Mouse (Mus musculus): ENCODE measurements around the gene Srpk2.
"Not testable (repeated sequence)": the region's sequence is repeated elsewhere in the genome, so short reads cannot be mapped to it uniquely, and the experiment has no call there.

Gene Srpk2

DNA sequence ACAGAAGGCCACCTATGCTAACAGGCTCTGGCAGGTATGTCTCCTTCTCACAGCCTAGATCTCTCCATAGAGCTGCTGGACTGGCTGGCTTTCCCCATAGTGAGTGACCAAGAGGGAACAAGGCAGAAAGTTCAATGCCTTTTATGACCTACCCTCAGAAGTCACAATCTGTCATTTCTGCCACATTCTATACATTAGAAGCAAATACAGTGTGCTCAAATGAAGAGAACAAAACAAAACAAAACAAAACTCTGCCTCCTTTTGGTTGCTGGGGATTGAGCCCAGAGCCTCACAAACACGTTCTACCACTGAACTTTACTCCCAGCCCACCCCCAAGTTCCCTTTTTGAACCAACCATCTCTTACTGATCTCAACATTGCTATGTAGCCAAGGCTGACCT, at the start of gene Srpk2:
Gene Srpk2, minus strand, starts transcription at position 101 of the 400 bp plus-strand sequence.
- DNase-seq (ENCODE audit: extremely low spot score, low spot score) = no peak

DNA sequence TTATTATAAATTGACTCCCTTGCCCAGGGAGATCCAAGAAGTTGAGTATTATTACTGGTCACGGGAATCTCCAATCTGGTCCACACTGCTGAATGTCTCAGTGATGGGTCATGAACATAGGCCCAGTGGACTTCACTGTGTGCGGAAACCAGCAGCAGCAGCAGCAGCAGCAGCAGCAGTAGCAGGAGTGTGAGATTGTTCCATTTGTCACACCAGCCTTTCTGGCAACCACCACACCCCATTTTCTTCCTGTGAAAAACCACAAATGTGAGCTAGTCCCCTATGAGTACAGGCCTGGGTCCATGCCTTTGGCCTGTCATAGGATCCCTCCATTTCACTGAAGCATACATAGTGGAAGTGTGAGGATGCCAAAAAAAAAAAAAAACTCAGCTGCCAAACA, 37.5 kb upstream of the Srpk2 start:
- no peak for DNase-seq (ENCODE audit: extremely low spot score, low spot score)

DNA sequence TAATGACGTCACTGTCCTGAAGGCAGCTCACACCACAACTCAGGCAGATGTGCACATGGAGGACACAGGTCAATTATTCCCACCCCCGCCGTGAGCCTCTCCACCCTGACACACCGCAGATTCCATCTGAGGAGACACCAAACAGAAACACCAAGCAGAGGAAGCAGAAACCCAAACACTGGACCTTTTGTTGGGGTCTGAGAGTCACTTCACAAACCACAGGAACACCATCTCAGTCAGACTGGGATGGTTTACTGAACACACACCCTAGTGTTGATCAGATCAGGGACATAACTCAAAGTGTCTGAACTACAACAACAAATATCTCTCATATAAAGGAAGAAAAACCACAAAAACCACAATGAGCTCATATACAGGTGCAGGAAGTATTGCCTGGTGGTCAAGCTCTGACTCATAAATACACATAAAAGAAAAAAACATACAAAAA, 34.5 kb upstream of the Srpk2 start:
- no peak for DNase-seq (ENCODE audit: extremely low spot score, low spot score)

DNA sequence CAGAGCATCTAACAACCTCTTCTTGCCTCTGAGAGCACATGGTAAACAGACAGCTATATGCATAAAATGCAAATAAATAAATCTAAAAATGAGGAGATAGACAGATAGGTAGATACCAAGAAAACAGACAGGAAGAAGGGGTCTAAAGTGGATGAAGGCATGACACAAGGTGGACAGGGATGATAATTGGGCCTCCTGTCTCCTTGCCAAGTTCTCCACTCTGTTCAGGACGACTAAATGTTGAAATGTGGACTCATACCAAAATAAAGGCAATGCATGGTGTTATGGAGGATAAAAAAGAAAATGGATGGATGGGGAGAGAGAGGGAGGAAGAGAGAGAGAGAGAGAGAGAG, 33.7 kb upstream of the Srpk2 start:
- DNase-seq (ENCODE audit: extremely low spot score, low spot score) = no peak

DNA sequence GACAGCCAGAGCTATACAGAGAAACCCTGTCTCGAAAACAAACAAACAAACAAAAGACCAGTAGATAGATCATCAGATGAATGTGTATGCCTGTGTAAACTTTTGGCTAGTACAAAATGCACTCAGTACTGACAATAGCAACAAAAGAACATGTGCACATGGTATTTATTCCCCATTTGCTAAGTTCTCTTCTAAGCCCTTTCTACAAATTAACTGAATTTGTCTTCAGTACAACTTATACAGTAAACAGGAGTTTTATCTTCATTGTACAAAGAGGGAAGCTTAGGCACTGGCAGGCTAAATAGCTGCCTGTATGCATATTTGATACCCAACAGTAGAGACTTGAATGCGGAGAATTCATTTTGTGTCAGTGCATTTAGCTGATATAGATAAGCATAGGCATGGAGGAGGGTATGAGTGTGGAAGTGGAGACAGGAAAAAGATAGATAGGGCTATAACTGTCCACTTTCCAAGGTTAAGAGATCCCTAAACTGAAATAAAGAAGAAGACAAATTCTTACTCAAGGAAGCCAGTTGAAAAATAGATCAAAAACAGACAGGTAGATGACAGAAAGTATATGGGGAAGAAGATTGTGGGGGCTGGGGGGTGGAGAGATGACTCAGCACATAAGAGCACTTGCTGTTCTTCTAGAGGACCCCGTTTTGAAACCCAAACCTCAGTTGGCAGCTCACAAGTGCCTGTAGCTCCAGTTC, 33.2 kb upstream of the Srpk2 start:
- no peak for DNase-seq (ENCODE audit: extremely low spot score, low spot score)

DNA sequence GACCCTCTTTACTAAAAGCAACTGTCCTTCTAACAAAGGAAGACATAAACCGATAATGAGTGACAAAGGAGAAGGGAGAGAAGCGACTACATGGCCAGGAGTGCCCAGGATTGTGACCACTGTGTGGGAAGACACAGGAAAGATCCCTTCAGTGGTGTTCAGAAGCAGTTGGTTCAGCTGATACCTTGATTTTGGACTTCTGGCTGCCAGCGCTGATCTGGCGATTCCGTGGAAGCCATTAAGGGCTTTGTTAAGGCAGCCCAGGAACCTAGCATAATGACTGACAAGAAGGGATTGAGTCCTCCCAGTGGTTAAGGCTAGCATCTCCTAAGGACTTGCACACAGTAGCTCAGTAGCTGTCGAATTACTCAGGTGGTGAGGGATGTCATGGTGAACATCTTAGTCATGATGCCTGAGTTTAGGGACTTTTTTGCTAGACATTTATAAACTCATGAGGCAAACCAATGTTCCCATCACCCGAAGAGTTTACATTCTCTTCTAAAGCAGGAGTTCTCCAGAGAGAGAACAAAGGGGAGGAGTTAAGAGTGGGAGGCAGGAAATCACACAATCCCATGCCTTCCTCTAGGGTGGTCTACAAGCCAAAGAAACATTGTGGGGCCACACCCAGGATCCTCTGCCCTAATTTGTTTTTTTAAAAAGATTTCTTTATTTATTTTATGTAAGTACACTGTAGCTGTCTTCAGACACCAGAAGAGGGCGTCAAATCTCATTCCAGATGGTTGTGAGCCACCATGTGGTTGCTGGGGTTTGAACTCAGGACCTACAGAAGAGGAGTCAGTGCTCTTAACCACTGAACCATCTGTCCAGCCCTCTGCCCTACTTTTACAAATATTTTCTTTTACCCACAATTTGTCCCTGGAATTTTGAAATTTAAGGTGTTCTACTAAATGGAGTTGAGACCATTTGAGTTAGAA, 29.3 kb upstream of the Srpk2 start:
- DNase-seq (ENCODE audit: extremely low spot score, low spot score) = no peak

DNA sequence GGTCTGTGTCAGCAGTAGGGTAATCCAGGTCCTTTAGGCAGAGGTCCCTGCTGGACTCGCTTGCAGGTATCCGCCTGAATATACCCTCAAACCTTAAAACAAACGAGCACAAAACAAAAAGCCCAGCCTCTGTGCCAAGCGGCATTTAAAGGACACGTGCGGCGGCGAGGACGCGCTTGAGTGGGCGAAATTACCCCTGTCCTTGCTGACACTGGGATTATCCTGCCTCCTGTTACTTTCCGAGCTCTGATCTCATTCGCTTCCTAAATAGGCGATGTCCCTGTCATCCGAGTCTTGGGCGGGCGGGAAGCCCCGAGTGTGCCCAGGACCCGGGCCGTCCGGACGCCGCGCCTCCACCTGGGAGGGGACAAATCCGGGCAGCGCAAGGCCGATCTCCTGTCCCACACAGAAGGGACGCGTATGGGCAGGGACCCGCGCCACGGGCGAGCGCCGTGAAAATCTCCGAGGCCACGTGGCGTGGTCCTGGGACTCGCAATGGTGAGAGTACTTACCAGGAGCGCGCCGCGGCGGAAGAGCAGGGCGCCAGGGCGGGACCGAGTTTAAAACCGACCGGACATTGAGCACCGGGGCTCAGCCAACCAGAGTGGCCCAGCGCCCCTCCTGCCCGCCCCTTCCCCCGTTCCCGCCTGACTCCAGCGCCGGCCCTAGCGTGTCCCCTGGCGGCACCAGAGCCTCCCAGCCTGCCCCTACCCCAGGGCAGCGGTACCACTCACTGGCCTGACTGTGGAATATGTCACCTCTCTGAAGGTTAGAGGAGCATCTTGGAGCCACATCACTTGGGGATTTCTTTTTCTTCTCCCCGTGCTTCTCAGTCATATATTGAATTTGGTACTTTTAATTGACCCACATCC, 27.9 kb upstream of the Srpk2 start:
- peak; percentile 84 for DNase-seq (ENCODE audit: extremely low spot score, low spot score)

DNA sequence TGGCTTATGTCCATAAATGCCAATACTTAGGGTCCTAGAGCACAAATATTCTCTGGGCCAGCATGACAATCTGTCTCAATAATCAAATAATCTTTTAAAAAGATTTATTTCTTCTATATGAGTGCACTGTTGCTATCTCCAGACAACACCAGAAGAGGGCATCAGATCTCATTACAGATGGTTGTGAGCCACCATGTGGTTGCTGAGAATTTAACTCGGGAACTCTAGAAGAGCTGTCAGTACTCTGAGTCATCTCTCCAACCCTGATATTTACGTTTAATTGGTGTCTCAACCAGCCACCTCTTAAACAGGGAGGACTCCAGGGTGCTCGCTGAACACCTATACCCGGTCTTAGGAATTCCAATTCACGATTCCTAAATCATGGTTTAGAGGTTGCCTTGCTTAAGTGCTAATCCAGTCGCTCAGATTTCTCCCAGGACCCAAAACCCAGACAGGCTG, 27.3 kb upstream of the Srpk2 start:
- not testable (repeated sequence) for DNase-seq (ENCODE audit: extremely low spot score, low spot score)

DNA sequence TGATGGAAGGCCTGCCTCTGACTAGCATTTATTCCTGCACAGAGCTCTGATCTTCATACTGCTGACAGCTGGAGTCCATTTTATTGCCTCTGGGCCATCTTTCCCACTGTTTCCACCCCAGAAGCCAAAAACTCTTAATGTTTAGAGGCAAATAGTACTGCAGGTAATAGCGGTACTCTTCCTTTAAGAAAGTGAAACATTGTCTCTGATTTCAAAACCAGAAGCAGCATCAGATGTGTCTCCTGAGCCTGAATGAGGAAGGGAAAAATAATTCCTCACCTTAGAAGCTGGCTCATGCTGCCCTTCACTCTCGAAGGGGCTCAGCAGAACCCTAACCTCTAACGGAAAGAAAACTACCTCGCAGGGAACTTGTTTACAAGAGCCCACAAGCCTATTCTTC, 26.8 kb upstream of the Srpk2 start:
- no peak for DNase-seq (ENCODE audit: extremely low spot score, low spot score)

DNA sequence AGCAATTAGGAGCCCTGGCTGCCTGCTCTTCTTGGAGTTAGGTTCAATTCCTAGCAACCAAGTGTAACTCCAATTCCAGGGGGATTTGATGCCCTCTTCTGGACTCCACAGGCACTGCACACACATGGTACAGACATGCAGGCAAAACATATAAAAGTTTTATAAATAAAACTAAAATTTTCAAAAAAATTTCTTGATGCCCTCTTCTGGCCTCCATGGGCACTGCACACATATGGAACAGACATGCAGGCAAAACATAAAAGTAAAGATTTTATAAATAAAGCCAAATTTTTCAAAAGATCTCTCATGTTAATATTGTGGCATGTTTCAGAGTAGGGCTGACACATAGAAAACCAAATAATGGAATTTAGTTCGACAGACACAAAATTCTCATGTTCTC, 25.2 kb upstream of the Srpk2 start:
- DNase-seq (ENCODE audit: extremely low spot score, low spot score) = no peak

DNA sequence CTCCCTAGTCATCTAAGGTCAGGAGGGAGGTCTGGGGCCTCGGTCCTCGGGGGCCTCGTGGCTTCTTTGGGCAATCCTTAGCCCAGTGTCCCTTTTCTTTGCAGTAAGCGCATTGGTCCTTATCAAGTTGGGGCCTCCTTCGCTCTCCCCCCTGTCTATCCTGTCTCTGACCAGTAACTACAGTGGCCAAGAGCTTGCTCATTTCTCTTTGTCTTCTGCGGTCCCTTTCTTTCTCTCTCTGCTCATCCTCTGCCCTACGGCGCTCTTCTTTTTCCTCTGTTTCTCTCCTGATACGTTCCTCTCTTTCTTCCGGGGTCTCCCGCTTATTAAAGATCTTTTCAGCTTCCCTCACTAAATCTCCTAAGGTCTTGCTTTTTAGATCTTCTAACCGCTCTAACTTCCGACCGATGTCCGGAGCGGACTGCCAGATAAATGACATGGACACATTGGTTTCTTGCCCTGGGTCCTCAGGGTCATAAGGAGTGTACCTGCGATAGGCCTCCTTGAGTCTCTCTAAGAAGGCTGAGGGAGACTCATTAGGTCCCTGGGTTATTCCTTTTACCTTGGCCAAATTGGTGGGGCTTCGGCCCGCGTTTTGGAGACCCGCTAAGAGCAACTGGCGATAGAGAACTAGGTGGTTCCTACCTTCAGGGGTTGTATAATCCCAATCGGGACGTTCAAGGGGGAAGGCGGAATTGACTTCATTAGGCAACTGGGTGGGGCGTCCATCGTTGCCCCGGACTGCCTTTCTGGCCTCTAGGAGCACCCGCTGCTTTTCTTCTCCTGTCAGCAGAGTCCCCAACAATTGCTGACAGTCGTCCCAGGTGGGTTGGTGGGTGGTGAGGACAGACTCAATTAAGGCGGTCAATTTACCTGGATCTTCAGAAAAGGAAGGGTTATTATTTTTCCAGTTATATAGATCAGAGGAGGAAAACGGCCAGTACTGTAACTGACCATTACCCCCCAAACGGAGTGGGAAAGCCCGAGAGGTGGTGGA, 22.5 kb upstream of the Srpk2 start:
- DNase-seq (ENCODE audit: extremely low spot score, low spot score) = not testable (repeated sequence)

DNA sequence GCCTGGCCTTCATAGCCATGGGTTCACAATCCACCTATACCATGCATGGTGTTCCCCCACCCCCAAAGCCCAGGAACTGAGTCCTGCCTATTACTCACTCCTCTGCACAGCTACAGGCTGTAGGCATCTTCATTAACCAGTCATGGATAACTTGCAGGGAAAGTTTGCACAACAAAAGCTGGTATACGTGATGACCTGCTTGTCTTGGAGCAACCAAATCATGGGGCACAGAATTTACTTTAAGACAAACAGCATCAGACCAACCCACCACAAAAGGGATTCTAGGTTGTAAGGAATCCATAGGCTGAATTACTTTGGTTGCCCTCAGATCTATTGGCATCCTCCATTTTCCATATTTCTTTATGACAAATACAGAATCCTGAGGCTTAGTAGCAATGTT, 13.0 kb upstream of the Srpk2 start:
- DNase-seq (ENCODE audit: extremely low spot score, low spot score) = no peak

DNA sequence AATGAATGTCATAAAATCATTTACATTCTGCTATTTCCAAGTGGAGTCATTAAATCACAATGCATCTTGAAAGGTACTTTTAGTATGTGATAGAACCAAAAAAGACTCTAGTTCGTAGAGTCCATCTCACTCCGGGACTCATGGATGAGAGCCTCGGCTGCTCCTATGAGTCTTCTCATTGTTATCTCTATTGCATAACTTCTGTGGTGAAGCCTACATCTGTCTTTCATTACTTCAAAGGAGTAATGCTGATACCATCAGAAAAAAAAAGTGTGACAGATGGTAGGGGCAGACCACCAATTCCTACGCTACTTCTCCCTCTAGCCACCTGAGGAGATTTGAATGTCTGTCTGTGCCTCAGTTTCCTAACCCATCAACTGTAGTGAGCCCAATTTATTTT, 986 bp downstream of the Srpk2 start:
- DNase-seq (ENCODE audit: extremely low spot score, low spot score) = no peak

DNA sequence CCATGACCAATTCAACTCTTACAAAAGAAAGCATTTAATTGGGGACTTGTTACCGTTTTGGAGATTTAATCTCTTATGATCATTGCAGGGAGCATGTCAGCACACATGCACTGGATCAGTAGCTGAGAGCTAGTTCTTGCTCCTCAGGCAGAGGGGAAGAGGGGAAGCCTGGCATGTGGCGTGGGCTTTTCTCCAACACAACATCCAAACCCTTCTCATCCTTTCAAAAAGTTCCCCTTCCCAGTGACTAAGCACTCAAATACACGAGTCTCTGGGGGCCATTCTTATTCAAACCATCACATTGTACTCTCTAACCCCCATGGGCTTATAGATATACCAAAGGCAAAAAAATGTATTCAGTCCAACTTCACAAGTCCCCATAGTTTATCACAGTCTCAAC, 5.4 kb downstream of the Srpk2 start:
- no peak for DNase-seq (ENCODE audit: extremely low spot score, low spot score)

DNA sequence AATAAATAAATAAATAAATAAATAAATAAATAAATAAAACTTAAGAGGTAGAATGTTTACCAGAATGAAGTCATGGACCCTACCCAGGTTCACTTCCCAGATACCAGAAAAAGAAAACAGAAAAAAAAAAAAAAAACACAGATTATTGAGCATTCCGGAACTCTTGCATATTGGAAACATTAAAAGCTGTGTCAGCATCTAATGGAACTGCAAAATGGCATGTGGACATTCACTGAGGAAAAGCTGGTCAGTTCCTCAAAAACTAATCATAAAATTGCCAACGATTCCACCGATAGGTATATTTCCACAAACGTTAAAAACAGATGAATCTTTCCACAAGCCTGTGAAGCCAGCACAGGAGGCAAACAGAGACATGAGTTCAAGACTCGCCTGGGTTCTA, 6.5 kb downstream of the Srpk2 start:
- no peak for DNase-seq (ENCODE audit: extremely low spot score, low spot score)

DNA sequence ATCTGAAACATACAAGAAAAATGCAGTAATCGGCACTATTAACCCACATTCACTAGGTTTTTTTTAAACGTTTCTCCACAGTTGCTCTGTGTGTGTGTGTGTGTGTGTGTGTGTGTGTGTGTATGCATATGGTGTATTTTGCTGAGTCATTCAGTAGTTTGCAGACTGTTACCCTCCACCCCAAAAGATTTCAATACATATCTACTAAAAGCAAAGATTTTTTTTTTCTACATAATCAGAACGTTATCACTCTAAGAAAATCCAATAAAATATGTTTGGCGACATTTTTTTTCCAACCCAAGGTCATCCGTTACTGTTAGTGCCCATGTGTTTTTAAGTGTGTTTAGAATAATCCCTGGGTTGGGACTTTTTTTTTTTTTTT, 7.4 kb downstream of the Srpk2 start:
- no peak for DNase-seq (ENCODE audit: extremely low spot score, low spot score)

DNA sequence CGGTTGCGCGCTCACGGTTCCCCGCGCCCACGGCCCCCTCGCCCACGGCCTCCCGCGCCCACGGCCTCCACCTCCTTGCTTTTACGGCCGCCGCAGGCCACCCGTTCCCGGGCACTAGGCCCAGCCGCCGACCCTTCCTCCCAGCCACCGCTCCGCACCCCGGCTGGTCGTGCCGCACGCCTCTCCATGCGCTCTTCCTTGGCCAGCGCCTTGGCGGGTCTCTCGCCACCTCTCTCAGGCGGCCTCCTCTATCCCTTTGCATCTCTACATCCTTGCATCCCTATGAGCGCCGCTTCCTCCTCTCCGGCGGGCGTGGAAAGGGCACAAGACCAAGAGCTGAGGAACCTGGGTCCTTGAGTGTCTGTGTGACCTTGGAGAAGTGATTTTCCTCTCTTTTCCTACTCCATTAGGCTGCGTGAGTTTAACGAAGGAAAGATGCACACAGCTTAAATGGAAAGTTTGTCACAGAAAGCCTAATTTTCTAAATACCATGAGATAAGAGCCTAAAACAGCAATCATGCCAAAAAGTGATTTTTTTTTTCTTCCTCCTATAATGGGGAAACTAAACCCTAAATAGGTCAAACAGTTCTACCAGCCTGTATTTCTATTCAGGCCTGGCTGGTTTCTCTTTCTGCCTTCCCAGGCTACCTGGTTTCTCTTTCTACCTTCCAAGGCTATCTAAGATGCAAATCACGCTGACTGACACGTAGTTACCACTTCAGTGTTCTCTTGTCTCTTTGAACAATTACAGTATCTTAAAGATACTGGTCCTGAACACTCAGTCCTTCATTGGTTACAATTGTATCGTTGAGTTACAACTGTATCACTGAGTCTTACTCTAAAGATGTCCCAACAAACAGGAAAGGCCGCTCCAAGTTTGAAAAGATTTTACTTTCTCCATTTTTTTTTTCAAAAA, 8.0 kb downstream of the Srpk2 start:
- peak; percentile 82 for DNase-seq (ENCODE audit: extremely low spot score, low spot score)

DNA sequence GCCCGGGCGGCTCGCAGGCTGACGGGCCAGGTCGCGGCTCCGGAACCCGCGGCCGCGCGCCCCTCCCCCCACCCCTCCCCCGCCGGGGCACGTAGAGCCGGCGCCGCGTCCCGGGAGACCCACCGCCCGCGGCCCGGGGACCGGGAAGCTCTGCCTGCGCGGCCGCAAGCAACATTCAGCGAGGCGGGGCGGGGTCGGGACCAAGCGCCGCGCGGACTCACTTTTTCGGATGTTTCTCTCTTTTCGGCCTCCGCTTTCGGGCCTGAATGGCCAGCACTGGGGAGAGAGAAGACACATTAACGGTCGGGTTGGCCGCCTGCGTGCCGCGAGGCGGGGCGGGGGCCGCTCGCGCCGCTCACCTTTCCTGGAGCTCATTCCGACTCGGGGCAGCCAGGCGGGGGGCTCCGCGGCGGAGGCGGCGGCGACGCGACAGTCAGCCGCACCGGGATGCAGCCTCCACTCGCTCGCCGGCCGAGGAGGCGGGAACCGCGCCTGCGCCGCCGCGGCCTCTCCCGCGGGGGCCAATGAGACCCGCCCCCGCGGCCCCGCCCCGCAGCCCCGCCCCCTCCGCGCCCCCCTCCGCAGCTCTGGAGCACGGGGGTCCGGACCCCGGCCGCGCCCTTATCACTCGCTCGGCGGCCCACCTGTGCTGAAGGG, 8.8 kb downstream of the Srpk2 start:
- DNase-seq (ENCODE audit: extremely low spot score, low spot score) = peak; percentile 85

Measured in neural tube, embryonic 10.5 days (tissue).